Mouse (Mus musculus) embryo, embryonic 11.5 days (tissue): ENCODE measurements around the gene Olfr71.

ENCODE experiments used
- DNase-seq: peaks from one replicate; pipeline ENCODE4 v3.0.0-alpha.2; 2012; ENCODE audit warnings: low read depth, low spot score

Olfr71 gene

DNA sequence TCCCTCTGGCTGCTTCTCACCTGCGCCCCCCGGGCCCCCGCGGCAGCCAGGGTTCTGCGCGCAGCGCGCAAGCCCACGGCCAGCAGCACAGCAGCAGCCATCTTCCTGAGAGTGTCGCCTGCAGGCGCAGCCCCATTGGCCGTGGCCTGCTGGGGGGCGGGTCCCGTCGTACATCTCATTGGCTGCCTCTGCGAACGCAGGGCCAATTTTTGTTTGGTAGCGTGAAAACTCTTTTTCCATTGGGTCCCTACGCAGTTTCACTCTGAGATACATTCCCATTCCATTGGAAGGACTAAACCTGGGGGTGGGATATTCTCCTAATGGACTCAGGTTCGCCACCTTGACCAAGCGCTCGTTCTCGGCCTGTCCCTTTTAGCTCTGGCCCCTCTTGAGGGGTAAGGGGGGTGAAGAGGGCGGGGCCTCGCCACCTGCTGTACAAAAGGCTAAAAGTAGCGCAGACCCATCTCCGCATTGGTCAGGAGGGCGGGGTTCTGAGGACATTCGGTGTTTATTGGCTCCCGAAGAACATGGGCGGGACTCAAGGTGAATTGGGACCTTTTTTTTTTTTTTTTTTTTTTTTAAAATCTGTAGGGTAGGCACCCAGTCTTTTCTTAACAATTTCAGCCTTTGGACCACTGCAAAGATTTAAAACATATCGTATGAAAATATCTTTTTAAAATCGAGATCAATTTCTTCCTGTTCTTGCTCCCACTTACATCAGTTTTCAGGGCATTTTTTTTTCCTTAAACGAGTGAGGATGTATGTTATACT lies 53.5 kb downstream of the Olfr71 start, which contains the start of gene Hint2:
TSS of gene Hint2 (minus strand) at position 128 of the 771 bp plus-strand sequence.
- peak; percentile 92 for DNase-seq

DNA sequence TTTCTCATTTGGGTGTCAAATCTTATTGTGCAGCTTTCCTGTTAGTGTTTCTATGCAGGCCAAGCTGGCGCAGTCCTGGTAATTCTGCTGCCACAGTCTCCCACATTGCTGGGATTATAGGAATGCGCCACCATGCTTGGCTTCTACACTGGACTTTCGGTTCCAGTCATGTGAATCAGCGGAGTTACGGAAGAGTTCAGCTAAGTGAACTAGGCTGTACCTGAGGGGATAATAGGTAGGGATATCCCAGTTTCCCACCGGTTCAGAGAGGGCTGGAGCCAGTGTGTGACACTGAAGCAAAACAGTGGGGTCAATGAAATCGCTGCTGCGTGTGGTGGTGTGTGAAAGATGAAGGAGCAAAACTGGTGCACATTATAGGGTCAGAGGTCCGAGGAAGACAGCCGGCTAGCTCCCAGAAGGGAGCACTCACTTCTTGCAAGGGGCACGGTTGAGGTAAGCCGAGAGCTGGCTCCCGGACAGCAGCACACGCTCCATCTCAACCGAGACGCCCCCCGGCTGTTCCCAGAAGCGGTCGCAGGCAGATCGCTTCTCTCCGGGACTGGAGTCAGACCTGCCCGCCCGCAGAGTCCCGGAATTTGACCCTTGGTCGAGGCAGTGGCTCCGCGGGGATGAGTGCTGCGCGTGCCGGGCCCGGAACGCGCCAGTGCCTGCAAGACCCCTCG lies 54.3 kb downstream of the Olfr71 start:
- DNase-seq, result no peak
